Mouse (Mus musculus): Measurements from ENCODE around the gene Fut2.
"Not testable (repeated sequence)": the region's sequence is repeated elsewhere in the genome, so short reads cannot be mapped to it uniquely, and the experiment has no call there.

Gene Fut2

DNA sequence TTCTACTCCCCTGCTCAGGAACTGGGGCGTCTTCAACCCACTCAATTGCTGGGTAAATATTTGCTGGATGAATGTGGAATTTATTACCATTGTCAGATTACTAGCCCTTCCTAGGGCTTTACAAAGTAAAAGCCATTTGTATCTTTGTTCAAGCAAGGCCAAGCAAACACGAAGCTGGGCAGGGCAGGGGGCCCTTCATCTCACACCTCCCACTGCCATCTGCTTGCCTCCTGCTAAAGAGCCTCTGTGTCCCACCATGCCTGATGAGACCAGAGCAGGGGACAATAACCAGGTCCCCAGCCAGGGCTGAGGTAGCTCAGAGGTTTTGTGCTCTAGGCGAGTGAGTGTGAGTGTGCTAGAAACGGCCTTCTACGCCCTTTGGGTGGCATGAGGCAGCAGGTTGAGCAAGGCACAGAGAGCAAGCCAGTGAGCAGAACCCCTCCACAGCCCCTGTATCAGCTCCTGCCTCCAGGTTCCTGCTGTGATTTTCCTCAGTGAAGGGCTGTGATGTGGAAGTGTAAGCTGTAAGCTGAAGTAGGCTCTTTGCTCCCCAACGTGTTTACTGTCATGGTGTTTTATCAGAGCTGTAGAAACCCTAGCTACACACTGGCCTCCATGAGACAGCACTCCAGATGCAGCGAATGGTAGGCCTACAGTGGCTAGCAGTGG, 11.6 kb upstream of the Fut2 start:
- in situ Hi-C loops (cut with MseI, MboI) = no loop called here

DNA sequence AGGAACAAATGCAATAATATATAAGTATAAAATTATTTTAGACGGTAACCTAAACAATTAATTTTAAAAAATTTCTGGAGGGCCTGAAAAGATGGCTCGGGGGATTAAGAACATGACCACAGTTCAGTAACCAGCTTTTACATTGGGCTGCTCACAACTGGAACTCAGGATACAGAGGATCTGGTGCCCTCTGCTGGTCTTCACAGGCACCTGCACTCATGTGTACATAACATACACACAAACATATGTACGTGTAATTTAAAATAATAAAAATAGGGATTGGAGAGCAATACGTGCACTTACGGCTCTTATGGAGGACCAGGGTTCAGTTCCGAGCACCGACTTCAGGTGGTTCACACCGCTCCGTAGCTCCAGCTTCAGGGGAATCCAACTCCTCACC, 2.7 kb upstream of the Fut2 start:
- in situ Hi-C loops (cut with MseI, MboI) = loop anchor here in 1 of 2 experiments (5.0 kb wide), 1 partner anchor 67 kb away; no protein-coding TSS in a partner anchor

DNA sequence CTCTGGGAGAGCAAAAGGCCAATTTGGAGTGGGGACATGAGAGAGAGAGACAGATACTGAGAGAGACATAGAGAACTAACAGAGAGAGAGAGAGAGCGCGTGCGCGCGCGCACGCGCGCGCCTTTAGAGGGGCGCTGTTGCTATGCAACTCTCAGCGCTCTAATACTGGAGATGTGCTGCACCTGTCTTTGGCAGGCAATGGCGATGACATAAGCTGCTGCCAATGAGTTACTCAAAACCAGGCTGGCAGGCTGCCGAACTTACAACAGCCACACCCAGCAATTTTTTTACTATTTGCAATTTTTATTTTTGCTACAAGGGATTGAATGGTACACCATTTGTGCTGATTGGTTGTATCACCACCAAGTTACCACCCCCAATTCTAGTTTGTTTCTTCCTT, 1.6 kb upstream of the Fut2 start:
- in situ Hi-C loops (cut with MseI, MboI) = loop anchor here in 1 of 2 experiments (5.0 kb wide), 1 partner anchor 65 kb away; no protein-coding TSS in a partner anchor

DNA sequence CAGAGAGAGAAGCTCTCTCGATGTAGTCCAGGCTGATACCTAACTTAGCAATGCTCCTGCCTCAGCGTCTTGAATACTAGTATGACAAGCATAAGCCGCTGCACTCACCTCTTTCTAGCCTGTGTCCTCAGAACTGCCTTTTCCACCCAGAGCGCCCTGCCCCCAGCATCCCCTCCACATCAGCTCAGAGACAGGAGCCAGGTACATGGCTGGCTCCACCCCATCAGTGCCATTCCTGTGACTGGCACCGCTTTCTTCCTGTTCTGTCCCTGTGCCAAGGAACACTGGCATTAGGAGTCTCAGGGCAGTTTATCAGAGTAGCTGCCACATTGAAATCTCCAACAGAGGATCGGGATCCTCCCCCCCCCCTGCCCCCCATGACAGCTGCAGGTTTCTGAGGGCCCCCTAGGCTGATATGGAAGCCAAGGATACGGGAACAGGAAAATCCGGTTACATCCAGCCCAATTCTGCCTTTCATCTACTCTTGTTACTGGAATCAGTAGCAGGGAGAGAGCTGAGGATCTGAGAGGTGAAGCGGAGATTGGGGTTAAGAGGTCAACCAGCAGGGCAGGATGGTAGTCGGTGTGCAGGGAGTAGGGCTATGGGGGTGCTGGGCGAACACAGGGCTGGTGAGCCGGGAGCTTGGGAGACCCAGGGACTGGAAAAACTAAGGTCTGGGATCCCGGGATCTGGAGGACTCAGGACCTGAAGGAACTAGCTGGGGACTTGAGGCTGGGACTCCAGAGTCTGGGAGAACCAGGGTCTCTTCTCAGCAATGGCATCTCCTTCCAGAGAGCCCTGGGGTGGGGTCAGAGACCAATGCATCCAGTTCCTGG, 673 bp downstream of the Fut2 start:
- in situ Hi-C loops (cut with MseI, MboI) = loop anchor here in 1 of 2 experiments (5.0 kb wide), 1 partner anchor 63 kb away; no protein-coding TSS in a partner anchor

DNA sequence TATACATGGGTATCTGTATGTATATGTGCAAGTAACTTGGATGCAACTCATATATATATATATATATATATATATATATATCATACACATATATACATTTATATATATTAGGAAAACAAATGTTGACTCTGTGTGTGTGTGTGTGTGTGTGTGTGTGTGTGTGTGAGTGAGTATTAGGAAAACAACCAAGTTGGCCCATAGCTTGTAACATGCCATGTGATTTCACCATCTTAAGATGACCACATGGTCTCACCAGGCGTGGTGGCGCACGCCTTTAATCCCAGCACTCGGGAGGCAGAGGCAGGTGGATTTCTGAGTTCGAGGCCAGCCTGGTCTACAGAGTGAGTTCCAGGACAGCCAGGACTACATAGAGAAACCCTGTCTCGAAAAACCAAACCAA, 4.5 kb downstream of the Fut2 start:
- in situ Hi-C loops (cut with MseI, MboI) = not testable (repeated sequence)

DNA sequence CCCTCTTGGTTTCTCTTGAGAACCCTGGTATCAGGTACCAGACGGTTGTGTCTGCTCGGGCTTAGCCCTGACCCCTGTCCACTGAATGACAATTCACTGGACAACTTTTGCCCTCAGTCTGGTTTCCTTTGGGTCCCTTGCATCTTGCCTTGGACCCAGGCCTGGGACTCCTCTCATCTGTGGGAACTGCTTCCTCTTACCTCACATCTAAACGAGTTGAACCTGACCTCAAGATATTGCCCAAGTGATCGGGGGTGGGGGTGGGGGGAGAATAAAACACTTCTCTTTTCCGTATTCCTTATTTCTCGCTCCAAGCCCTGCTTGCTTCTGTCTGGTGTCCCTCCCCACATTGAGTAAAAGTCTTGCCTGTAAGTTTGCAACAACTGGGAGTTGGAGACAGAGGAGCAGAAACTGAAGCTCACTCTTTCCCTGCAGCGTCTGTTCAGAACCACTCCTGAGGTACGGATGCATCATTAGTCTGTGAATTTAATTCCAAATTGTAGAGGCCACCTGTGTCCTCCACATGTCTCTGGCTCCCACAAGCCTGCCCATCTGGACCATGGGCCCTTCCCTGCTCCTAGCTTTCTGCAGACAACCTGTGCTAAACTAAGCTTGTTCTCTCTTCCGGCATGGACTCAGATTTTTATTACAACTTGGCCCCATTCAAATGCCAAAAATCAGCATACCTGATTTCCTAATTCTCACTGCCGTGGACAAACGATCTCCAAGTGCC, 5.3 kb downstream of the Fut2 start:
- in situ Hi-C loops (cut with MseI, MboI) = no loop called here

DNA sequence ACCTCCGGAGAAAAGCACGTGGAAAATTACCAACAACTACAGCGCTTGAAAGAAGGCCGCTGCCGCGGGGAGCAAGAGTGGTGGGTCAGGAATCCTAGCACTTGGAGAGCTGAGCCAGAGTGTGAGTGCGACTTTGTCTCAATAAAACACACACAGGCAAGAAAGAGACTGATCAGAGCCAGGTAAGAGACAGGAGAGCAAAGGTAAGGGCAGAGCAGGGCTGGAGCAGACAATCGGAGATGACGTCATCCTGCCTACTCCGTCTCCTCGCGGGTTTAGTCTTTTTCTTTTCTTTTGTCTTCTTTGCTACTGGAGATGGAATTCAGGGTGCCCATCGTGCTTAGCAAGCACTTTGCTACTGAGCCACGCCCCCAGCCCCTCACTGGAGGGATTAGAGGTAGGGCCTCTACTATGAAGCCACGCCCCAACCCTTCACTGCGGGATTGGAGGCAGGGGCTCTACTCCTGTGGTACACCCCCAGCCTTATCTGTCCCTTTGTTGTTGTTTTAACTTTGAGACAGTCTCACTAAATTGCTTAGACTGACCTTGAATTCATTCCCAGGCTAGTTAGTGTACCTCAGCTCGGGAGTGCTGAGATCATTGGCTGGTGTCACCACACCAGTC, 11.7 kb downstream of the Fut2 start:
- in situ Hi-C loops (cut with MseI, MboI) = no loop called here

DNA sequence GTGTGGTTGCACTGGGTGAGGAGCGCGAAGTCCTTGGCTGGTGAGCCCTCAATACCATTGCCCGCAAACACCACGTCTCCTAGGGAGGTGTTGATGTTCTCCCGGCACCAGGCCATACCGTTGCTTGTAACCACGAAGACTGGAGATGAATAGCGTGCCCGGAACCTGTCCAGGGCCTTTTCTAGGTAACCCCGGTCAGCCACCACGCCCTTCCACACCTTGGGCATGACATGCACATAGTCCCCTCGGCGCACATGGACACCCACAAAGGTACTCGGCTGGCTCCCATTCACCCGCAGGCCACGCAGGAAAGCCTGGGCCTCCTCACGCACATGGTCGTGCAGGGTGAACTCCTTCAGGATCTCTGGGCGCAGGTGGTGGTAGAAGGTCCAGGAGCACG, 15.7 kb downstream of the Fut2 start:
- in situ Hi-C loops (cut with MseI, MboI) = not testable (repeated sequence)

DNA sequence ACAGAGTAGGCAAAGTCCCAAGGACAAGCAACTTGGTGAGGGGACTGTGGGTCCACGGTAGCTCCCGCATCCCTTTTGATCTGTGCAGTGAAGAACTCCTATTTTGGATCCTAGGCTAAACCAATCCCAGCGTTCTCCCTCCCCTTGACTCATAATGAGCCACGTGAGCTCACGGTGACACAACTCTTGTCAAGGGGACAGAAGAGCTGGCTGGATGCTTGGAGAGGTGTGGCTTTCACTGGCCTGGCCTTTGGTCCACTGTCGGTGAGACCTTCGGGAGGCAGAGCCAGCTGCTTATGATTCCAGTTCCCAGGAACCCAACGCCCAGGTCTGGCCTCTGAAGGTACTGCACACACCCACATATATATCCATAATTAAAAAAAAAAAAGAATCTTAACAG, 16.8 kb downstream of the Fut2 start:
- in situ Hi-C loops (cut with MseI, MboI) = no loop called here

DNA sequence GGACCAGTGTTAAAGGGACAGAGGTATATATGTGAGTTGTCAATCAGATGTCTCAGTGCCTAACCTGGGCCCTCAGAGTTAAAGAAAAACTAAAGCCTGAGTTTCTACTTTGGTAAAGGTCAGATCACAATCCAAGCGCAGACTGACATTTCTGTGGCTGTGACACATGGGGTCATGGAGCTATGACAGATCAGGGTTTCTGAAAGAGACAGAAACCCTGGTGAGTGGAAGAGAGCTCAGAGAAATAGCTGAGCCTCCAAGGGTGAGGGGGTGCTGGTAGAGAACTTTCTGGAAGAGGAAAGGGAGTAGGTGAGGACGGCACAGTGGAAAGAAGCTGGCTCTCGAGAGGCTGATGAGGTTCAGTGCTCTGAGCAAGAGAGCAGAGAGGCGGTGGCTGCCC, 19.5 kb downstream of the Fut2 start:
- in situ Hi-C loops (cut with MseI, MboI) = no loop called here

DNA sequence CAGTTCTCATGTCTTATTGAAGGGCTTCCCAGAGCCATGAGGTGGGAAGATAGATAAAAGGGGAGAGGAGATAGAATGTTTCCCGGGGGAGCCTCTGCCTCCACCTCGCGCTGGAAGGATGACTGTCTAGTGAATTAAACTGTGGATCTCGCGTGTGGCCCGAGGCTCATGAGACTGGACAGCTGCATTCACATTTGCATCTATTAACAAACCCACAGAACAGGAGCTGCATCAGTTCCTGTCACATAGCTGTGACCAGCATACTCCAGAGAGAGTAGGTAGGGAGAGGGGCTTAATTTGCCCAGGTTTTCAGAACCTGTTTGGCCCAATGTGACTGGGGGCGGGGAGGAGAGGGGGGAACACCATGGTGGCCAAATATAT, 20.6 kb downstream of the Fut2 start:
- in situ Hi-C loops (cut with MseI, MboI) = no loop called here

DNA sequence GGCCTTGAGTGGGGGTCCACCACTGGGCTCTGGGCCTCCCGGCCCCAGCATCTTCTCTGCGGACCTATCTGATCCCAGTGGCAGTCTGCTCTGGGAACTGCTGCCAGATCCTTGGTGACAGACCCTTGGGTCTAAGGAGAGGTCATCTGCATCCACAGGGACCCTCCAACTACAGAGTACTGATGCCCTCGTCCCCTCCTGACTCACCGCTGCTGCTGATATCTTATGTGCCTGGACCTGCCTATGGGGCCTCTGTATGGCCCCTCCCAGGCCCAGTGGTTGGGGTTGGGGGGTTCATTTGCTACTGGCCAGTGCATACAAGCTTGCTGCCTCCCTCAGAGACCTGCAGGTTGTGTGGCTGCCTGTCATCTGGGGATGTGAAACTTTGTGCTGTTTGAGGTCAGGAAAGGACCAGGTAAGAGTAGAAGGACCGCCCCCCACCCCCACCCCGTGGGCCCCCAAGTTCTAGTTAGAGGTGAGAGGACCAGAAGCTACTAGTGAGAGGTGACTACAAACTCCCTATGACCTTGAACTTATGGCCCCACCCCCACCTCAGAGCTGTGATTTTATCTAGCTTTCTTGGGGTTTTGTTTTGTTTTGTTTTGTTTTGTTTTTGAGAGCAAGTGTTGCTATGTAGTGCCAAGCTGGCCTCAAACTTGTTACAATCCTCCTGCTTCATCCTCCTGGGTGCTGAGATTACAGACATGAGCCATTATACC, 21.2 kb downstream of the Fut2 start:
- in situ Hi-C loops (cut with MseI, MboI) = no loop called here

DNA sequence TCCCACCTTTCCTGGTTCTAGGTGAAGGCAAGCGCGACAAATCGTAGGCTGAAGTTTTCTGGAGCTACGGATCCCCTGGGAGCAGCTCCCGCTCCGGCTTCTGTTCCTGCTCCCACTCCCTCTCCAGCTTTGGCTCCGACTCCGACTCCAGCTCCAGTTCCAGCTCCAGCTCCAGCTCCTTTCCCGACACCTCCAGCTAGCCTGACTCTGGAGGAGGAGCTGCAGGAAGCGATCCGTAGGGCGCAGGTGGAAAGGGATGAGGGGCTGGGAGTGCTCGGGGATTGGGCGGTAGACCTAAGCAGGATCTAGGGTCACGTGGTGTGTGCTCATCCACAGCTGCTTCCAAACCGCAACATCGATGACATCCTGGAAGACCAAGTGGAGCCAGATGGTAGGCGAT, 22.0 kb downstream of the Fut2 start:
- in situ Hi-C loops (cut with MseI, MboI) = no loop called here

DNA sequence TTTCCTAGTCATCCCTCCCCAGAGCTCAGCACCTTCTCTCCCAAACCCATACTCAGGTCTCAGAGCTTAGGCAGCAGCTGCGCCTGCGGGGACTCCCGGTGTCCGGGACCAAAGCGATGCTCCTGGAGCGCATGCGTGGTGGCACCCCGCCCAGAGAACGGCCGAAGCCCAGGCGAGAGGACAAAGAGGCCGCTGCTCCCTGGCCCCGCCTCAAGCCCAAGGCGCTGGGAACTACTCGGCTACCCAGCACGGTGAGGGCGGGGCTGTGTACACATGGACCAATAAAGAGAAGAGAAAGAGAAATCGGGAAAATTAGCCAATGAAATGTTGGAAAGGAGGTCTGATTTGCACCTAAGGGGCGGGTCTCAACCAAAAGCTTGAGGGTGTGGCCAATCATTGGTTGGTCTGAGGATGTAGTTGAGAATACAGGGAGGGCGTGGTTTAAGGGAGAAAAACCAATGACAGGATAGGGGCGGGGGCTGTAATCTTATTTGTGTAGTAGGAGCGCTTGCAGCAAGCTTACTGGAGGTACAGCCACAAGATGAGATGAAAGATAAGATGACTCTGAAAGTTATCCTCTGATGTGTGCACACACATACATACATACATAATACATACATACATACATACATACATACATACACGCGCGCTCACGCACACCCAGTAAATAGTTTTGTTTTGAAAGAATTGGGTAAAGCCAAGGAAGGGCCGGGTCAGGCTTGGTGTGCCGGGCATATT, 22.6 kb downstream of the Fut2 start:
- in situ Hi-C loops (cut with MseI, MboI) = no loop called here

DNA sequence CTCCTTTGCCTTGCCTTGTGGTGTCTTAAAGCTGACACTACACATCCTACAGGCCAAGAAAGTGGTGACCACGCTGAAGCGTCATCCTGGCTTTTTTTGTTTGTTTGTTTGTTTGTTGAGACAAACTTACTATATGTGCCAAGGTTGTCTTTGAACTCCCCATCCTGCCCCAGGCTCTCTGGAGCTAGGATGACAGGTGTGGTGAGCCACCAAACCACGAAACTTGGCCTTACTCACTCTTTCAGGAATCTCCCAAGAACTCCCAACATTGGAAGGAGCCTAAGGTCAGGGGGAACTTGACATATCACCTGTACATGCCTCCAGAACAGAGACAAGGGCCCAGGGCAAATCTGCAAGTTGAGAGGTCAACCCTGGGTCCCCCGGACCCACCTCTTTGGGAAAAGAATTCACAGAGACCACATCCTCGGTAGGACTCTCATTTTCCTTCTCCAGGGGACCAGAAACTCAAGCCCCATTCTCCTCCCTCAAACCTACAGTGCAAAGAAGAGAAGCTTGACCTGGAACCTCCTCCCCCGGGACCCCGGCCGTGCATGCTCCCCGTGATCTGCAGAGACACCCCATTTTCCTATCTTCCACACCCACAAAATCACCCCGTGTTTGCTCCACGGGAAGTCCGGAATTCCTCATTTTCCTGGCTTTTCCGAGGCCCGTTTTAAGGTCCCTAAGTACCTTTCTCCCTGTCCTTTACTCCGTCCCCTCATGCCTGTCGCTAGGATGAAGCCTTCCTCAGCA, 23.5 kb downstream of the Fut2 start:
- in situ Hi-C loops (cut with MseI, MboI) = no loop called here

DNA sequence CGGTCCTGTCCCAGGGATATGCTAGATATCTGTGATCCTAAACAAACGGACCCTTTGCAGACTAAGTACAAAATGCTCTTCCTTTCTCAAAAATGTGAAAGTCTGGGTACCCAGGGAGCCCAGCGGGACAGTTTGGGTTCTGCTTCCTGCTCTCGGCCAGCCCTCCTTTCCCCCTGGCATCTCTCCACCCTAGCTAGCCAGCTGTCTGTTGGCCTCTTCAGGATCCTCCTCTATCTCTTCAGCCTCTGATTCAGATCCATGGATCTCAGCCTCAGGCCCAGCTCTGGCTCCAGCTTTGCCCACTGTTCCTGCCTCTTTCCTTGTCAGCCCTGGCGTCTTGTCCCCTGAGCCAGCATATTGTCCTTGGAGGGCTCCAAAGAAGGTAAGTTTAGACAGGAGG, 24.1 kb downstream of the Fut2 start:
- in situ Hi-C loops (cut with MseI, MboI) = no loop called here

DNA sequence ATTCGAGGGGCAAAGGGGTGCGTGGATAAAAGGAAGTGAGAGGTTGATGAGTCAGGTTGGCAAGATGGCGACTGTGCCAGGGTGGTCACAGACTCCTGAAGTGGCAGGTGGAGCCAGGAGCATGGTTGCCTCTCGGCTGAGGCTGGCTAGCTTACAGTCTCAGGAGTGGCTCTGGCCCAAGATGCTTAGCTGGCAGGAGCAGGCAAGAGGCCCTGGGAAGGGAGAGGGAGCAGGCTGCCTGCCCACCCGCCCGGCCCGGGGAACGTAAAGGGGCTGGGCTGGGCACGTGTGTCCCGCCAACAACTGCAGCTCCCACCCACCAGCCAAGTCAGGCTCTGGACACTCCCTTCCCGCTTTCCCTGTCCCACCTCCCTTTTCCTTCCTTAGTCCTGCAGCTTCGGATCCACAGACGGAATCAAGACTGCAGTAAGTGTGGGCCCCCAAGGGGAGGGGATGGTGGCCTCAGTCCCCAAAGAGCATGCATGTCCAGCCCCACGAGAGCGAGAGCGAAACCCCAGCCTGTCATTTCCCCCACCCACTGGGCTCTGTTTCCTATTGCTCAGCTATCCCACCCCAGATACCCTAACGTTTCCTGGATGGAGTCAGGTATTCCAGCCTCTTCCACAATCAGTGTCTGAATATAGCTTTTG, 24.7 kb downstream of the Fut2 start:
- in situ Hi-C loops (cut with MseI, MboI) = no loop called here

DNA sequence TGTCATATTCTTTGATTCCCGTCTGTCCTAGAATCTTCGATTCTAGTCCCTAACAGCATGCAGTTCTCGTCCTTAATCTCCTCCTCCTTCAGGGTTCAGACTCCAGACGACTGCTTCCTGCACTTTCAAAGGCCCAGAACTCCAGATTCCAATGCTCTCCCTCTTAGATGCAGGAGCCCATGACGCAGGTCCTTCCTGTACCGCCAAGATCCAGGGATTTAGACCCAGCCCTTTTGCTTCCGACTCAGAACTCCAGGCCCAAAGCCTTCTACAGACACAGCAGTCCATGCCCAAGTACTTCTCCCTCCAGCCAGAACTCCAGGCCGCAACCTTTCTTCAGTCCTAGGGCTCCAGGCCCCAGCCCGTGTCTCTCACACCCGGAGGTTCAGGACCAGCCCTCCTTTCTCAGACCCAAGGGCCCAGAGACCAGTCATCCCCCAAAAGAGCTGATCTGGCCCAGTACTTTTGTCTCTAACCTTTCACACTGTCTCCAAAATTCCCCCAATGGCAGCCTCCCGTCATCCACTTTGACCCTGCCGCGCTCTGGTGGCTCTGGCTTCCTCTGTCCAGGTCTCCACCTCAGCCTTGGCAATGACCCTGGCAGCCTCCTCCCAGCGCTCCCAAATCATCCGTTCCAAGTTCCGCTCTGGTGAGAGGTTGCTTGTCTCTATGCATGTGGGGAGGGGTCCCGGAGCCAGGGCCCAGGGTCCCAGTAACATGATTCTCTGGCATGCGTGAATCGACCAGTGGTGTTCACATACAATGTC, 25.8 kb downstream of the Fut2 start:
- in situ Hi-C loops (cut with MseI, MboI) = no loop called here

Measured in mouse trophoblast stem cell (cell line).